Mouse (Mus musculus) intestine, embryonic 15.5 days (tissue): ENCODE results near the gene Col6a6. TPM values are rescaled to one million over a fixed set of nuclear protein-coding genes. Genes with fewer than 3 reads are reported as not detected.
A peak's percentile ranks its signal among the peaks of the same experiment; 100 is the strongest.

ENCODE experiments used
- ATAC-seq: fragments of 200-750 bp; cut with Nextera tagmentation; 2 replicates; pipeline ENCODE4 v1.8.0; 2017; ENCODE audit warnings: moderate TSS enrichment, moderate library complexity
- H3K27ac ChIP-seq: fragments of 300-500 bp; sonication (generic); 2 replicates; pipeline ENCODE4 v1.5.1; 2015; ENCODE audit warnings: mild to moderate bottlenecking, inconsistent platforms
- H3K27me3 ChIP-seq: fragments of 300-500 bp; sonication (generic); replicated peaks from 2 replicates; pipeline ENCODE4 v1.6.1; 2015; ENCODE audit warnings: inconsistent platforms
- H3K36me3 ChIP-seq: fragments of 300-500 bp; sonication (generic); 2 replicates; pipeline ENCODE4 v1.6.1; 2015; ENCODE audit warnings: inconsistent platforms
- H3K4me1 ChIP-seq: fragments of 300-500 bp; sonication (generic); replicated peaks from 2 replicates; pipeline ENCODE4 v1.6.1; 2015; ENCODE audit warnings: inconsistent platforms
- H3K4me2 ChIP-seq: fragments of 300-500 bp; sonication (generic); replicated peaks from 2 replicates; pipeline ENCODE4 v1.6.1; 2015; ENCODE audit warnings: mild to moderate bottlenecking, inconsistent platforms
- H3K4me3 ChIP-seq: fragments of 300-500 bp; sonication (generic); replicated peaks from 2 replicates; pipeline ENCODE4 v1.5.1; 2015; ENCODE audit warnings: inconsistent platforms
- H3K9ac ChIP-seq: fragments of 300-500 bp; sonication (generic); 2 replicates; pipeline ENCODE4 v1.6.1; 2015; ENCODE audit warnings: inconsistent platforms
- H3K9me3 ChIP-seq: fragments of 300-500 bp; sonication (generic); 2 replicates; pipeline ENCODE4 v1.6.1; 2016; ENCODE audit warnings: inconsistent platforms
- WGBS: fragments of 180-500 bp; shearing (Covaris S2); methylation state at CpG from one replicate; pipeline ENCODE4 v1.1.7; 2015; 5-methylcytosine and 5-hydroxymethylcytosine counted together
- polyA plus RNA-seq: library from polyadenylated mRNA; unstranded; fragments of >200 nt; fragmentation: Nextera tagmentation; extraction: Ambion mirVana; gene quantifications from 2 replicates; pipeline ENCODE4 v1.2.1, GENCODE M21; 2015

The Col6a6 gene
- polyA plus RNA-seq, 1 experiment from 2014 or later, result 1.2 TPM

DNA sequence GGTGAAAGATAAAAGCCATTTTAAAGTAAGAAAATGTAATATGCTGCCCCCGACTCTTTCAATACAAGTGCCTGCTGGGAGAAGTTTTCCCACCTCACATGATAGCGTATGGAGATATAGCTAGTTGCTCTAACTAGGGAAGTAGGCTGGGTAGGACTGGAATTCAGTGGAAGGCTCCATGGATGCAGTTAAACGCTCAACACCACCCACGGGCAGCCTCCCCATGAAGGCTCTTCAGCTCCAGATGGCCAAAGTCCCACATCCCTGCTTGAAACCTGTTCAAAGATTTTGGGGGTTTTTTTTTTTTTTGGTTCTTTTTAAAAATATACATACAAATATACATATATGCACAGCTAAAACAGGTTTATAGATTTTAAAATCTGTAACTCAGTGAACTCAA is 107.5 kb downstream of the Col6a6 start:
- Histone ChIP-seq H3K36me3 (no peaks in the 10 kb centered on the region), H3K4me2 (no peak overlapping the region), H3K9ac (no peak overlapping the region), H3K4me1 (no peaks in the 10 kb centered on the region), H3K9me3 (no peaks in the 10 kb centered on the region), H3K4me3 (no peak overlapping the region), H3K27me3 (no peaks in the 10 kb centered on the region), H3K27ac (no peak overlapping the region)
- WGBS, result 78% methylated on average over 4 of the region's 4 CpGs
- ATAC-seq, result no peak

DNA sequence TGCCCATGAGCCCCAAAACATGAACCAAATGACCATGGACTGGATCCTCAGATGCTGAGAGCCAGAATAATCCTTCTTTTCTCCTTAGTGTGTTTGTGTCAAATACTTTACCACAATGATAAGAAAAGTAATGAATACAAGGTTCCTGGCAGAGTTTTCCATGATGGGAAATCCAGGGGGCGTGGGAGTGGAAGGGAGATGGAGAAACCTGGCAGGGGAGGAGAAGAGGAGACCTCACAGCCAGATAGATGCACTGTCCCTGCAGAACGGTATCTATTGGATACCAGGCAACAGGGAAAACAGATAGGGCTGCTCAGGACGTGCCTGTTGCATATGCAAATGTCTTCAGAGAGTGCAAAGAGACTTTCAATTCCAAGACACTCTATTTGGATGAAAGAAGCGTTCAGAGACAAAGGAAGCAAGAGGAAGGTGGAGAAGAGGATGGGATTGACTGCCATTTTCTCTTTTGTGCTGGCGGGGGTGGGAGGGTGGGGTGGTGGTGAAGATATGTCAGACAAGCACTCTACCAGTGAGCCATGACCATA is 108.0 kb downstream of the Col6a6 start:
- WGBS, result 51% methylated on average over 5 of the region's 5 CpGs
- Histone ChIP-seq H3K9ac (no peak overlapping the region), H3K4me2 (no peak overlapping the region), H3K27me3 (no peaks in the 10 kb centered on the region), H3K27ac (no peak overlapping the region), H3K36me3 (no peaks in the 10 kb centered on the region), H3K4me1 (no peaks in the 10 kb centered on the region), H3K4me3 (no peak overlapping the region), H3K9me3 (no peaks in the 10 kb centered on the region)
- no peak for ATAC-seq

DNA sequence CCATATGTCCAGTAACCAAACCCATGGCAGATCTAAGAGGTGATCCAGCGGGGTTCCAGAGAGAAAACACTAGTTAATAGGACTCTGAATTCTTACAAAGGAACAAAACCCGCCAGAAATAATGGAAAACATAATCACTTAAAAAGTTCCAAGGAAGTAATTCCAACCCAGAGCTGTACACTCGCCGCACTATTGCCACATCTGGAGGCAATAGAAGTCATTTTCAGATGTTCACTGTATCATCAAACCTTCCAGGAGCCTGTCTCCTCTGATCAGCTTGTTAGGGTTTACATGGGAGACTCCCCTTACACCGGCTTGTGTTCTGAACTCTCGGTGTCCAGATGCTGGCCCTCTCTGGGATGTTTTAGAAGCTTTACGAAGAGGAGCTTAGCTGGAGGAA is 108.6 kb downstream of the Col6a6 start:
- Histone ChIP-seq H3K4me3 (no peak overlapping the region), H3K9ac (no peak overlapping the region), H3K27ac (no peak overlapping the region), H3K27me3 (no peaks in the 10 kb centered on the region), H3K9me3 (no peaks in the 10 kb centered on the region), H3K4me1 (no peaks in the 10 kb centered on the region), H3K4me2 (no peak overlapping the region), H3K36me3 (no peaks in the 10 kb centered on the region)
- no peak for ATAC-seq
- WGBS, result 77% methylated on average over 7 of the region's 7 CpGs

DNA sequence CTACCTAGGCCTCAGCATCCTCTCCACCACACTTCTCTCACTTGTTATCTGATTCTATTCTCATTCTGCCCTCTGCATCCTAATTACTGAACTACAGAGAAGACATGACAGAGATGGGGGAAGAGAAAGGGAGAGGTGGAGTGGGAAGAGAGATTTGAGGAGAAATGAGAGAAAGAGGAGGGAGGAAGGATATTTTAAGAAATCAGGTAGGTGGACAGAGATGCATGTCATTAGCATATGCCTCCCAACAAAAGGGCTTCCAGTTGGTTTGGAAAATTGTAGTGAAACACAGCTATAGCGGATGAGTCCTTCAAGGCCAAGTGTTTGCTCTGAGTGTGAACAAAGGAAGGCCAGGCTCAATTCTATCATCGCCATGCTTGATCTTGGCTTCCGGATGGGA is 115.9 kb downstream of the Col6a6 start:
- 99% methylated on average over 3 of the region's 3 CpGs for WGBS
- H3K9me3 ChIP-seq, result no peaks in the 10 kb centered on the region
- H3K4me1 ChIP-seq, result no peaks in the 10 kb centered on the region
- no peak overlapping the region for H3K4me2 ChIP-seq
- H3K9ac ChIP-seq, result no peak overlapping the region
- no peak overlapping the region for H3K4me3 ChIP-seq
- H3K36me3 ChIP-seq, result no peaks in the 10 kb centered on the region
- no peaks in the 10 kb centered on the region for H3K27me3 ChIP-seq
- ATAC-seq, result no peak
- H3K27ac ChIP-seq, result no peak overlapping the region

DNA sequence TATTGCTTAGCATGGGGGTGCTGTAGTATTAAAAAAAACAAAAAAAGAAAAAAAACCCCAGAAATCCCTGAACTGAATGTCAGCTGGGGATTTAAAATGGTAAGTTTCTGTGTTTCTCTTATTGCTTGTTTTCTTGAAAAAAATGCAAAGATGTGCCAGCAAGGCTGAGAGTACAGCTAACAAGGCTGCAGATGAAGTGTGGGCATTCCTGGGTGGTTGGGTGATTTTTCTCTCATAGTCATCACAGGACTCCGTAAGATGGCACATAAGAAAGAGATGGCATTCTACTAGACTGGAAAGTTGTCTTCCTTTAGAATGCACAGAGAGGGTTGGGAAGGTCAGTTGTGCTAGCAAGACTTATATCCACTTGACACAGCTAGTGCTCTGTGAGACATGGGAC is 122.9 kb downstream of the Col6a6 start:
- no peak for ATAC-seq
- no peaks in the 10 kb centered on the region for H3K9me3 ChIP-seq
- H3K4me2 ChIP-seq, result no peak overlapping the region
- H3K27ac ChIP-seq, result no peak overlapping the region
- no peaks in the 10 kb centered on the region; the same call in 1 of the 2 replicates for H3K27me3 ChIP-seq
- no peaks in the 10 kb centered on the region for H3K4me1 ChIP-seq
- H3K9ac ChIP-seq, result no peak overlapping the region
- H3K4me3 ChIP-seq, result no peak overlapping the region
- 94% methylated on average over 1 of the region's 1 CpGs for WGBS
- H3K36me3 ChIP-seq, result no peaks in the 10 kb centered on the region

DNA sequence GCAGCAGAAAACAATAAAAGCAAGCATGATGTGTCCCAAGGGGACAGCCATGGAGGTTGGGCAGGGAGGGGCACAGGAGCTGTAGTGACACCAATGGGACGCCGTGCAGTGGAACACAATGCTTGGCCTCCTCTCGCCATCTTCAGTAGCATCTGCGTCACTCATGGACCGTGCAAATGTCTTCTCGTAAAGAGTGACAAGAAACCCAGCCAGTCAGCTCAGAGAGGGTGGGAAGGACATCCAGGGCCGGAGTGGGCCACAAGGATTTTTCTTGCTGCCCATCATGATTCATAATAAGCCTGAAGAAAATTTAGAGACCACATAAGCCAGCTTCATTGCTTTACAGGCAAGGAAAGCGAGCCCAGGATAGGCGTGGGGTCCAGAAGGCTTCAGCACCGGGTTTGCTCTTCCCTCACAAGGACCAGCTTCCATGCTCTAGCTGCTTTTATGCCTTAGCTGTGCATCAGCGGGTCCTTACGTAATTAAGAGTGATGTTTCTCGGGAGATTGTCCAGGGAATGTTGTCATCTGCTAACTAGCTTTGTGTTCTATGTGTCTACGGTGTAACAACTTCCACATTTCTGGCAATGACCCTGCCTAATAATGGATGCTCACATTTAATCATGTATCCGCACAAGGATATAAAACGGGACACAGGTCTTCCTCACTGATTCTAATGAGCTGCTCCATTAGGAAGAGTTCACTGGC is 123.6 kb downstream of the Col6a6 start:
- Histone ChIP-seq H3K4me2 (no peak overlapping the region), H3K27ac (no peak overlapping the region), H3K9me3 (no peaks in the 10 kb centered on the region), H3K4me1 (no peaks in the 10 kb centered on the region), H3K9ac (no peak overlapping the region), H3K36me3 (no peaks in the 10 kb centered on the region), H3K4me3 (no peak overlapping the region), H3K27me3 (no peaks in the 10 kb centered on the region; the same call in 1 of the 2 replicates)
- ATAC-seq, result no peak
- WGBS, result 88% methylated on average over 16 of the region's 16 CpGs

DNA sequence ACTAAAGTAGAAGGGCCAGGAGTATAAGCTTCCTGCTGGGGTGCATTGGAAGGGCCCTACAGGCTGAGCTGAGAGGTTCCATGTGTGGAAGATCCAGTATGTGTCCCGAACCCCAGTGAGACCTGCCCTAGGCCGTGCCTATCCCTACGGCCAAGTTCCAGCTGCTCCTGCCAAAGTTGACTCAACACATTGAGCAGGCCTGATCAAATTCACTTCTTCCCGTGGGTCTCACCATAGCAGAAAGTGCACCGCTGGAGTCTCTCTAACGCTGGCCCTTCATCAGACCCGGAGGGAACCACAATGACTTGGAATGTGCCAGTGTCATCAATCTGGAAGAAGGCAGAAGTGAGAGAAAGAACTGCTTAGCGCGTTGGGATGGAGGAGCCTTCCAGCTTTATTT is 126.0 kb downstream of the Col6a6 start:
- no peak overlapping the region for H3K4me3 ChIP-seq
- 0 out of 2 replicates have a peak, but pooled peaks cover 12% of the 10 kb centered on the region for H3K4me1 ChIP-seq
- no peaks in the 10 kb centered on the region; the same call in 1 of the 2 replicates for H3K27me3 ChIP-seq
- 76% methylated on average over 9 of the region's 9 CpGs for WGBS
- H3K4me2 ChIP-seq, result no peak overlapping the region
- no peaks in the 10 kb centered on the region for H3K36me3 ChIP-seq
- H3K9me3 ChIP-seq, result no peaks in the 10 kb centered on the region
- H3K9ac ChIP-seq, result no peak overlapping the region
- no peak overlapping the region for H3K27ac ChIP-seq
- no peak for ATAC-seq

DNA sequence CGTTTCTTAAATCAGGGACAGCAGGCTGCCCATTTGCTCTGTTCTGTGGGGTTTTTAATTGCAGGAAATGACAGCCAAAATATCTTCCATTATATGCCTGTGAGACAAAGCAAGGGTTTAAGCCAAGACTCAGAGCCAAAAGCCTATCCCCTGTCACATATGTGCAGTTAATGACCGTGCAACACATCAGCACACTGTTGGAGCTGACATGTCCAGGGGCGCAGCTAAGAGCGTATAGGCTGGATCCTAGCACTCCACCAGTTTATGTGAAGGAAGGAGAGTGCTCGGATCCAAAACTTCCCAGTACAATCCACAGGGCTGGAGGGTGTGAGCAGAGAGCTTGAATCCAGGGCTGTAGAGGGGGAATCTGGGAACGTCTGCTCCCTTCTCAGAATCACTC is 127.3 kb downstream of the Col6a6 start:
- 81% methylated on average over 6 of the region's 6 CpGs for WGBS
- no peaks in the 10 kb centered on the region; the same call in 1 of the 2 replicates for H3K27me3 ChIP-seq
- no peaks in the 10 kb centered on the region for H3K9me3 ChIP-seq
- H3K36me3 ChIP-seq, result no peaks in the 10 kb centered on the region
- ATAC-seq, result no peak
- no peak overlapping the region for H3K27ac ChIP-seq
- no peak overlapping the region for H3K4me3 ChIP-seq
- 0 out of 2 replicates have a peak, but pooled peaks cover 12% of the 10 kb centered on the region for H3K4me1 ChIP-seq
- H3K4me2 ChIP-seq, result no peak overlapping the region
- H3K9ac ChIP-seq, result no peak overlapping the region

DNA sequence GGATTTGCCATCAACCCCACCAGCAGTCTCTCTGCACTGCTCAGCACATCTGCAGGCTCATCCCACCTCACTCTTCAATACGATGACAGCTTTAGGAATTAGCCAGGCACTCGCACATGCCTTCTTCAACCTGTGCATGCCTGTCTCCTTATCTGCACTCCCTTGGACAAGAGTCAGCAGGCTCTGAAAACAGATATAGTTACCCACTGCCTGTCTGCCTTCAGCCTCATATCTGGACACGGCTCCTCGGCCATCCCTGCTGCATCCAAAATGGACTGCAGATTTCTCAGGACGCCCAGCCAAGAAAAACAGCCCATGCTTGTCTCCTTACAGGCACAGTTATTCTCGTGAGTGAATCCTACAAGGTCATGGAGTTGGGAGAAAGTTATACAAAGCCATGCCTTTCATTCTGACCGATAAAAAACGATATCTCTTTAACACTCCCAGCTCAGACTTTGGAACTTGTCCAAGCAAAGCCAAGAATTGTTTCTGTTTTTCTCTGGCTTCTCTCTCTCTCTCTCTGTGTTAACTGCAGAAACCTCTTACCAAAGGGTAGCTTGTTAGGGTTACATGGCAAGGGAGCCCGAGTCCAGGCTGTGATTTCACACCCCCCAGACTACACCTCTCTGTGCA is 130.1 kb downstream of the Col6a6 start:
- Histone ChIP-seq H3K36me3 (no peaks in the 10 kb centered on the region), H3K27ac (no peak overlapping the region), H3K9ac (no peak overlapping the region), H3K4me2 (no peak overlapping the region), H3K9me3 (no peaks in the 10 kb centered on the region), H3K27me3 (no peaks in the 10 kb centered on the region; the same call in 1 of the 2 replicates), H3K4me3 (no peak overlapping the region), H3K4me1 (peaks cover 12% of the 10 kb centered on the region; the same call in 1 of the 2 replicates)
- peak; percentile 62 for ATAC-seq
- 33% methylated on average over 9 of the region's 9 CpGs for WGBS

DNA sequence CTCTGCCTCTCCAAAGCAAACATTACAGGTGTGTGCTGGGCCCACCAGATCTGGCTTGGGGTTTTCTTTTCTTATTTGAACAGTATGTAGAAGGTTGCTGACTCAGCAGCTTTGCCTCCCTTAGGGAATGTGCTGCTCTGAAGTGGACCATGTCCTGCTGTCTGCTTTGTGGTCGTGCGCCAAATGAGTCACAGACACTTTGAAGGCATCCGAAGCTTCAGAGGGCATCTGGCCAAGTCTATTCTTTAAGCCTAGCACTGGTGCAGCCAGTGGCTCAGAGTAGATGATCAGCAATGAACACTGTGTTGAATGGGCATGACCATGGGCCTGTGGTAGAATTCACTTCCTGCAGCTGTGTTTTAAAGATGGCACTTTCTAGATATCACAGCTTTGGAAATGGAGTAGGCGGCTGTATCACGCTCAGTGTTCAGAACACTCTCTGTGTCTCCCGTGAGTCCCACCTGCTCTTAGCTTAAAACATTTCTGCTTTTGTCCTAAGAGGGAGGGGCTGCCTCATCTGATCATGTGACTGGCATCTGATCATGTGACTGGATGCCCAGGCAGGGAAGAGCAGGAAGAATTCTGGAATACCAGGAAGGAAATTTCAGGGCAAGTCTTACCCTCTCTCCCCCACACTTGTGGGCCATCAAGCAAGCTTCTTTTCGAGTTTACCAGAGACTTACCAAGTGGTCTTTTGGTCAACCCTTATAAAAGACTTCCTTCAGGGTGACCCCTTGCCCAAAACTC is 131.0 kb downstream of the Col6a6 start:
- H3K27me3 ChIP-seq, result no peaks in the 10 kb centered on the region; the same call in 1 of the 2 replicates
- no peak overlapping the region for H3K4me2 ChIP-seq
- ATAC-seq, result no peak
- peaks cover 12% of the 10 kb centered on the region; the same call in 1 of the 2 replicates for H3K4me1 ChIP-seq
- no peak overlapping the region for H3K9ac ChIP-seq
- no peak overlapping the region for H3K27ac ChIP-seq
- no peaks in the 10 kb centered on the region for H3K9me3 ChIP-seq
- WGBS, result 75% methylated on average over 7 of the region's 7 CpGs
- no peak overlapping the region for H3K4me3 ChIP-seq
- no peaks in the 10 kb centered on the region for H3K36me3 ChIP-seq

DNA sequence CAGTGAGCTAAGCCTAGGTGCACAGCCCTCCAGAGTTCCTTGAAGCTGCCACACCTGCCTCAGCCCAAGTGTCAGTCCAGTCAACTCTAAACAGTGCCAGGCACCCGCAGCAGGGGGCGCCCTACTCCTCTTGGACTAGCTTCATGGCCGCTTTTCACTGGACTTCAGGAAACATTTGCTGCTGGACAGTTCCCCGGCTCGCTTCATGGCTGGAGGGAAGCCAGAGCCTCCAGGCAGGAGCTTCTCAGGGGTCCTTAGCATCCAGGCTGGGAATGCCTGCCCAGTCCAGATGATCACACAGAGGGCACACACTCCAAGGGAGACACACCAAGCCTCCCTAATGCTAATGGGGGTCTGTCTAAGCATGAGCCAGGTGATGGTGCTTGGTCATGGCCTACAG is 134.1 kb downstream of the Col6a6 start:
- H3K27ac ChIP-seq, result no peak overlapping the region
- H3K4me2 ChIP-seq, result no peak overlapping the region
- H3K4me1 ChIP-seq, result peaks cover 12% of the 10 kb centered on the region; the same call in 1 of the 2 replicates
- peaks cover under 1% of the 10 kb centered on the region; the same call in 1 of the 2 replicates for H3K36me3 ChIP-seq
- no peaks in the 10 kb centered on the region for H3K9me3 ChIP-seq
- 2% methylated on average over 5 of the region's 5 CpGs for WGBS
- no peak overlapping the region for H3K9ac ChIP-seq
- no peaks in the 10 kb centered on the region for H3K27me3 ChIP-seq
- ATAC-seq, result peak; percentile 47; the same call in 1 of the 2 replicates
- no peak overlapping the region for H3K4me3 ChIP-seq

DNA sequence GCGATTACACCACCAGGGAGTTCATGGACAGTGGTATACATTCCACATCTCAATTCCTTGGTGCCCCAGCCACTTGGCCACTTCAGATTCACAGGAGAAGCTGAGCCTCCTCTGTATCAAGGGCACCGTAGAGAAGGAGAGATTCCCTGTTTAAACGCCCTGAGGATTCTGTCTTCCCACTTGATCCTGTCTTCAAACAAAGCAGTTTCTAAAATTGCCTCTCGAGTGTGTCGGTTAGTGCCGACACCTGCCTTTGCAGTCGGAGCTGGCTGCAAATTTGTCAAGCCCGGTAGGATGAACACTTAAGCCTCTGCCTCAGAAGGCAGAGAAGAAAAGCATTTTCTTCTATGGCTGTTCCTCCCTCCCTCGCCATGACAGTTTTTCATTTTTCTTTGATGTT is 134.9 kb downstream of the Col6a6 start:
- Histone ChIP-seq H3K27ac (no peak overlapping the region), H3K9ac (no peak overlapping the region), H3K9me3 (no peaks in the 10 kb centered on the region), H3K4me3 (no peak overlapping the region), H3K4me2 (no peak overlapping the region), H3K36me3 (peaks cover 3% of the 10 kb centered on the region), H3K27me3 (no peaks in the 10 kb centered on the region), H3K4me1 (peaks cover 5% of the 10 kb centered on the region; the same call in 1 of the 2 replicates)
- WGBS, result 91% methylated on average over 9 of the region's 9 CpGs
- ATAC-seq, result no peak
